Mouse (Mus musculus) midbrain, embryonic 10.5 days (tissue): ENCODE measurements around the gene Ncam1. TPM values are rescaled to one million over a fixed set of nuclear protein-coding genes. Genes with fewer than 3 reads are reported as not detected.

Source experiments
- DNase-seq: peaks from one replicate; pipeline ENCODE4 v3.0.0-alpha.2; 2017; ENCODE audit warnings: low spot score
- H3K27ac ChIP-seq: fragments of 300-500 bp; sonication (generic); replicated peaks from 2 replicates; pipeline ENCODE4 v1.5.1; 2016; ENCODE audit warnings: mild to moderate bottlenecking
- H3K27me3 ChIP-seq: fragments of 300-500 bp; sonication (generic); 2 replicates; pipeline ENCODE4 v1.6.1; 2016; ENCODE audit warnings: low read depth, mild to moderate bottlenecking; ENCODE audit not compliant: poor library complexity, severe bottlenecking
- H3K36me3 ChIP-seq: fragments of 300-500 bp; sonication (generic); 2 replicates; pipeline ENCODE4 v1.6.1; 2016; ENCODE audit warnings: mild to moderate bottlenecking, moderate library complexity
- H3K4me1 ChIP-seq: fragments of 300-500 bp; sonication (generic); 2 replicates; pipeline ENCODE4 v1.6.1; 2016
- H3K4me3 ChIP-seq: fragments of 300-500 bp; sonication (generic); 2 replicates; pipeline ENCODE4 v1.5.1; 2016; ENCODE audit warnings: mild to moderate bottlenecking, moderate library complexity
- H3K9me3 ChIP-seq: fragments of 300-500 bp; sonication (generic); replicated peaks from 2 replicates; pipeline ENCODE4 v1.6.1; 2016; ENCODE audit warnings: mild to moderate bottlenecking
- WGBS: fragments of 180-500 bp; shearing (Covaris S2); methylation state at CpG from one replicate; pipeline ENCODE4 v1.1.7; 2016; 5-methylcytosine and 5-hydroxymethylcytosine counted together
- polyA plus RNA-seq: library from polyadenylated mRNA; unstranded; fragments of >200 nt; fragmentation: Nextera tagmentation; extraction: Ambion mirVana; gene quantifications from 2 replicates; pipeline ENCODE4 v1.2.1, GENCODE M21; 2016

The Ncam1 gene
- polyA plus RNA-seq, 1 experiment from 2014 or later: 48.9 TPM

DNA sequence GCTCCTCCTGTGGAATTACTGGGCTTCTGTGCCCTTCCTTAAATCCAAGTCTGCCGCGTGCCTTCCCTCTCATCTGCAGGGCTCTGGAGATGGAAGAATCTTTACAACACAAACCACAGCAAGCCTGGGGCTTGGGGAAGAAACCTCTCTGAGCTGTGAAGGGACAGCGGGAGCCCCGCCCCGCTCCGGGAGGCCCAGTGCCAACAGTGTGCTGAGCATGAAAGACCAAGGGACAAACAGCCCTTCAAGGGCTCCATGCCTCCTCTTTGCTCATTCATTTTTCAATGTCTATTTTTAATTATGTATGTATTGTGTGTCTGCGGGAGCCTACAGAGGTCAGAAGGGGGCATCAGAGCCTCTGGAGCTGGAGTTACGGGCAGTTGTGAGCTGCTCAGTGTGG, 271.4 kb downstream of the Ncam1 start:
- H3K36me3 ChIP-seq: no peaks in the 10 kb centered on the region
- 0 out of 2 replicates have a peak overlapping the region, but pooled peaks have one; percentile 5 for H3K27ac ChIP-seq
- H3K27me3 ChIP-seq: no peaks in the 10 kb centered on the region
- H3K9me3 ChIP-seq: no peaks in the 10 kb centered on the region
- no peak for DNase-seq
- H3K4me1 ChIP-seq: peaks cover 15% of the 10 kb centered on the region
- WGBS: 75% methylated on average over 8 of the region's 8 CpGs
- no peak overlapping the region for H3K4me3 ChIP-seq

DNA sequence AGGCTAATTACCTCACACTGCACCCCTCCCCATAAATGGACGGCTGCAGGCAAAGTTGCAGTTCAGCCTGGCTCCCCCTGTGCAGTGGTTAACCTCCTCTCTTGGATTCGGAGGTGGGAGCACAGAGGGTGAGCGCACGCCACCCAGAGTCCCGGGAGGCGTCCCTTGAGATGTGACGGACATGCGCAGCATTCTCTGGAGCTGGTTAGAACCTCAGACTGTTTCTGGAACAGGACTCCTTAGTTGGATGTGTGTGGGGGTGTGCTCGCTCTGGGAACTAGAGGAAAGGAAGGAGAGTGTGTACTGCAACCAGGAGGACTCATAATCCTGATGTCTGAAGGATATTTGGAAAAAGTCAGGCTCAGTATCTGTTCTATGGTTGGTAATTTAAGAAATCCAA, 274.0 kb downstream of the Ncam1 start:
- Histone ChIP-seq H3K4me1 (peaks cover 9% of the 10 kb centered on the region), H3K27ac (no peak overlapping the region), H3K9me3 (no peaks in the 10 kb centered on the region), H3K36me3 (peaks cover 4% of the 10 kb centered on the region), H3K27me3 (no peaks in the 10 kb centered on the region), H3K4me3 (no peak overlapping the region)
- DNase-seq: no peak
- WGBS: 83% methylated on average over 9 of the region's 9 CpGs

GRCm38 (mm10) chr9:49523881-49524280, 274.8 kb downstream of the Ncam1 start:
- no peaks in the 10 kb centered on the region for H3K9me3 ChIP-seq
- H3K27ac ChIP-seq: no peak overlapping the region
- H3K4me3 ChIP-seq: no peak overlapping the region
- H3K36me3 ChIP-seq: peaks cover 13% of the 10 kb centered on the region
- H3K4me1 ChIP-seq: peaks cover 6% of the 10 kb centered on the region
- DNase-seq: no peak
- no peaks in the 10 kb centered on the region for H3K27me3 ChIP-seq
- 96% methylated on average over 9 of the region's 9 CpGs for WGBS

- 85% methylated on average over 2 of the region's 2 CpGs for WGBS
- DNase-seq: no peak
- Histone ChIP-seq H3K9me3 (no peaks in the 10 kb centered on the region), H3K27ac (no peak overlapping the region), H3K27me3 (no peaks in the 10 kb centered on the region), H3K4me3 (no peak overlapping the region), H3K4me1 (peaks cover 13% of the 10 kb centered on the region), H3K36me3 (peaks cover 16% of the 10 kb centered on the region)
Observed at GRCm38 (mm10) chr9:49514306-49514705, 284.4 kb downstream of the Ncam1 start.

GRCm38 (mm10) chr9:49510666-49511065, 288.1 kb downstream of the Ncam1 start:
- no peaks in the 10 kb centered on the region for H3K9me3 ChIP-seq
- H3K4me1 ChIP-seq: peaks cover 6% of the 10 kb centered on the region
- no peak overlapping the region for H3K27ac ChIP-seq
- WGBS: 93% methylated on average over 4 of the region's 4 CpGs
- H3K36me3 ChIP-seq: peaks cover 40% of the 10 kb centered on the region
- DNase-seq: no peak
- H3K4me3 ChIP-seq: no peak overlapping the region
- no peaks in the 10 kb centered on the region for H3K27me3 ChIP-seq

DNA sequence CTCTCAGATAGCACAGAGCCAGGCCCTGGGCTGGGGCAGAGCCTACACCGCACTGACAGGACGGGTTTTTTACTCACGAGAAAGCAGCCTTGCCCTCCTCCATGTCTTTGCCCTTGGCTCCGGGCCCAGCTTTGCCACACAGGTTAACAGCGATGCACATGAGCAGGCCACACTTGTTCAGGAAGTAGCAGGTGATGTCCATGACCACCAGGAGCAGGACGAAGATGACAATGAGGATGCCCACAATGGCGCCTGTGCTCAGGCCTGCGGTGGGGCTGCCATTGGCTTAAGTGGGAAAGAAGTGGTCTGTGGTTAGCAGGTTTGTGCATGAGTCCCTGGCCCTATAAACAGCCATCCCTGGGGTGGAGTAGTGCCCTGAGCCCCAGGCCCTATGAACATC, 289.1 kb downstream of the Ncam1 start:
- peaks cover 8% of the 10 kb centered on the region for H3K4me1 ChIP-seq
- WGBS: 96% methylated on average over 8 of the region's 8 CpGs
- no peaks in the 10 kb centered on the region for H3K9me3 ChIP-seq
- H3K36me3 ChIP-seq: peaks cover 43% of the 10 kb centered on the region
- H3K27ac ChIP-seq: no peak overlapping the region
- H3K27me3 ChIP-seq: no peaks in the 10 kb centered on the region
- H3K4me3 ChIP-seq: no peak overlapping the region
- no peak for DNase-seq

DNA sequence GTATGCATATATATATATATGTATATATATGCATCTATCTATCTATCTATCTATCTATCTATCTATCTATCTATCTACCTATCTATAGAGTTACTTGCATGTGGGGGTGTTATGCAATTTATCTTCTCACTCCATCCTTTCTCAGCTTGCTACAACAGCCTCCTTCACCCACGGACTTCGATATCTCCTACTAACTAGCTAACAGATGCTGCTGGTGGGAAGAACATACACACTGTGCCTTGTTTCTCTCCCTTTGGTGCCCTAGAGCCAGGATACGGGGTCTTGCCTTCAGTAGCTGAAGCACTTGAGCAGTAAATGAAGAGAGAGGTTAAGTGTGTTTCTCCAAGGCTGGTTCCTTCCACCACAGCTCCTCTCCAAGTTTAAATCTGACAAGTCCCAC, 289.6 kb downstream of the Ncam1 start:
- 92% methylated on average over 3 of the region's 3 CpGs for WGBS
- no peak for DNase-seq
- no peaks in the 10 kb centered on the region for H3K27me3 ChIP-seq
- H3K27ac ChIP-seq: no peak overlapping the region
- no peaks in the 10 kb centered on the region for H3K9me3 ChIP-seq
- H3K4me1 ChIP-seq: peaks cover 8% of the 10 kb centered on the region
- peaks cover 43% of the 10 kb centered on the region for H3K36me3 ChIP-seq
- no peak overlapping the region for H3K4me3 ChIP-seq

GRCm38 (mm10) chr9:49507829-49508585, 290.7 kb downstream of the Ncam1 start:
- H3K4me3 ChIP-seq: no peak overlapping the region
- no peak for DNase-seq
- H3K27ac ChIP-seq: no peak overlapping the region
- H3K36me3 ChIP-seq: peaks cover 43% of the 10 kb centered on the region
- peaks cover 8% of the 10 kb centered on the region for H3K4me1 ChIP-seq
- H3K27me3 ChIP-seq: no peaks in the 10 kb centered on the region
- WGBS: 92% methylated on average over 8 of the region's 9 CpGs
- no peaks in the 10 kb centered on the region for H3K9me3 ChIP-seq

GRCm38 (mm10) chr9:49504658-49505057, 294.1 kb downstream of the Ncam1 start:
- no peak overlapping the region for H3K27ac ChIP-seq
- no peak for DNase-seq
- H3K36me3 ChIP-seq: peaks cover 41% of the 10 kb centered on the region
- H3K27me3 ChIP-seq: no peaks in the 10 kb centered on the region
- WGBS: 80% methylated on average over 5 of the region's 5 CpGs
- H3K4me1 ChIP-seq: peaks cover 8% of the 10 kb centered on the region
- H3K9me3 ChIP-seq: no peaks in the 10 kb centered on the region
- H3K4me3 ChIP-seq: no peak overlapping the region

GRCm38 (mm10) chr9:49502245-49502644, 296.5 kb downstream of the Ncam1 start:
- WGBS: 92% methylated on average over 4 of the region's 4 CpGs
- Histone ChIP-seq H3K27me3 (no peaks in the 10 kb centered on the region), H3K4me3 (no peak overlapping the region), H3K4me1 (peaks cover 8% of the 10 kb centered on the region), H3K27ac (no peak overlapping the region), H3K36me3 (peaks cover 19% of the 10 kb centered on the region), H3K9me3 (no peaks in the 10 kb centered on the region)
- DNase-seq: no peak

- Histone ChIP-seq H3K36me3 (no peaks in the 10 kb centered on the region), H3K27ac (no peak overlapping the region), H3K27me3 (no peaks in the 10 kb centered on the region), H3K9me3 (no peaks in the 10 kb centered on the region), H3K4me3 (no peak overlapping the region), H3K4me1 (peaks cover 5% of the 10 kb centered on the region)
- DNase-seq: no peak
- 92% methylated on average over 2 of the region's 2 CpGs for WGBS
Observed at GRCm38 (mm10) chr9:49499878-49500277, 298.8 kb downstream of the Ncam1 start.

- WGBS: 6% methylated on average over 4 of the region's 4 CpGs
- H3K9me3 ChIP-seq: no peaks in the 10 kb centered on the region
- H3K36me3 ChIP-seq: no peaks in the 10 kb centered on the region
- peak overlapping the region; percentile 65 for H3K27ac ChIP-seq
- H3K4me1 ChIP-seq: peaks cover 15% of the 10 kb centered on the region
- DNase-seq: peak; percentile 70
- H3K27me3 ChIP-seq: no peaks in the 10 kb centered on the region
- H3K4me3 ChIP-seq: no peak overlapping the region
Observed at GRCm38 (mm10) chr9:49493979-49494649, 304.6 kb downstream of the Ncam1 start.

- no peak for DNase-seq
- WGBS: 90% methylated on average over 4 of the region's 4 CpGs
- no peaks in the 10 kb centered on the region for H3K36me3 ChIP-seq
- H3K27ac ChIP-seq: no peak overlapping the region
- no peak overlapping the region for H3K4me3 ChIP-seq
- H3K27me3 ChIP-seq: peaks cover 14% of the 10 kb centered on the region
- H3K4me1 ChIP-seq: peaks cover 31% of the 10 kb centered on the region
- no peaks in the 10 kb centered on the region for H3K9me3 ChIP-seq
Observed at GRCm38 (mm10) chr9:49490609-49491008, 308.1 kb downstream of the Ncam1 start.
